Mouse (Mus musculus) limb, embryonic 12.5 days (tissue): ENCODE results near the gene Mllt6. TPM values are rescaled to one million over a fixed set of nuclear protein-coding genes. Genes with fewer than 3 reads are reported as not detected.

Experiments
- ATAC-seq: fragments of 200-750 bp; cut with Nextera tagmentation; 2 replicates; pipeline ENCODE4 v1.8.0; 2017; ENCODE audit warnings: low read depth, moderate TSS enrichment; ENCODE audit not compliant: insufficient number of reproducible peaks, insufficient read depth, low FRiP score, low TSS enrichment
- H3K27ac ChIP-seq: fragments of 300-500 bp; sonication (generic); 2 replicates; pipeline ENCODE4 v1.5.1; 2016; ENCODE audit warnings: mild to moderate bottlenecking, moderate library complexity
- H3K27me3 ChIP-seq: fragments of 300-500 bp; sonication (generic); 2 replicates; pipeline ENCODE4 v1.6.1; 2016; ENCODE audit warnings: mild to moderate bottlenecking, moderate library complexity
- H3K36me3 ChIP-seq: fragments of 300-500 bp; sonication (generic); 2 replicates; pipeline ENCODE4 v1.6.1; 2016; ENCODE audit warnings: mild to moderate bottlenecking, moderate library complexity
- H3K4me1 ChIP-seq: fragments of 300-500 bp; sonication (generic); replicated peaks from 2 replicates; pipeline ENCODE4 v1.6.1; 2016
- H3K4me2 ChIP-seq: fragments of 300-500 bp; sonication (generic); 2 replicates; pipeline ENCODE4 v1.6.1; 2016; ENCODE audit warnings: mild to moderate bottlenecking, moderate library complexity
- H3K4me3 ChIP-seq: fragments of 300-500 bp; sonication (generic); replicated peaks from 2 replicates; pipeline ENCODE4 v1.5.1; 2016; ENCODE audit warnings: mild to moderate bottlenecking
- H3K9ac ChIP-seq: fragments of 300-500 bp; sonication (generic); replicated peaks from 2 replicates; pipeline ENCODE4 v1.6.1; 2016; ENCODE audit warnings: mild to moderate bottlenecking, moderate library complexity
- H3K9me3 ChIP-seq: fragments of 300-500 bp; sonication (generic); 2 replicates; pipeline ENCODE4 v1.6.1; 2016; ENCODE audit warnings: mild to moderate bottlenecking, moderate library complexity
- WGBS: fragments of 180-500 bp; shearing (Covaris S2); methylation state at CpG from one replicate; pipeline ENCODE4 v1.1.7; 2016; 5-methylcytosine and 5-hydroxymethylcytosine counted together
- polyA plus RNA-seq: library from polyadenylated mRNA; unstranded; fragments of >200 nt; fragmentation: Nextera tagmentation; extraction: Ambion mirVana; gene quantifications from 2 replicates; pipeline ENCODE4 v1.2.1, GENCODE M21; 2016

Mllt6 gene
- polyA plus RNA-seq, 1 experiment from 2014 or later: 2.9 TPM

- WGBS: 79% methylated on average over 6 of the region's 6 CpGs
- Histone ChIP-seq H3K4me2 (no peak overlapping the region), H3K4me1 (peaks cover 27% of the 10 kb centered on the region), H3K27me3 (no peaks in the 10 kb centered on the region), H3K27ac (no peak overlapping the region), H3K9ac (no peak overlapping the region), H3K36me3 (peaks cover 61% of the 10 kb centered on the region), H3K4me3 (no peak overlapping the region), H3K9me3 (no peaks in the 10 kb centered on the region)
- ATAC-seq: no peak
These were observed 21.0 kb downstream of the Mllt6 start for GRCm38 (mm10) chr11:97684063-97684680.

- no peaks in the 10 kb centered on the region for H3K9me3 ChIP-seq
- H3K4me2 ChIP-seq: peak overlapping the region; percentile 89
- no peaks in the 10 kb centered on the region for H3K27me3 ChIP-seq
- 36% methylated on average over 7 of the region's 7 CpGs for WGBS
- peaks cover 27% of the 10 kb centered on the region for H3K4me1 ChIP-seq
- ATAC-seq: no peak
- no peak overlapping the region for H3K9ac ChIP-seq
- H3K4me3 ChIP-seq: 0 out of 2 replicates have a peak overlapping the region, but pooled peaks have one; percentile 44
- H3K27ac ChIP-seq: peak overlapping the region; percentile 31; the same call in 1 of the 2 replicates
- H3K36me3 ChIP-seq: peaks cover 64% of the 10 kb centered on the region
These were observed 21.6 kb downstream of the Mllt6 start for GRCm38 (mm10) chr11:97684766-97685165.

GRCm38 (mm10) chr11:97685613-97686321 is 22.6 kb downstream of the Mllt6 start, which contains the start of gene Cisd3:
Gene Cisd3 (plus strand): TSS chr11:97685826.
- peak; percentile 77 for ATAC-seq
- Histone ChIP-seq H3K36me3 (peaks cover 65% of the 10 kb centered on the region), H3K27ac (peak within 1 kb of the TSS; percentile 31; the same call in 1 of the 2 replicates), H3K4me3 (peak within 1 kb of the TSS; percentile 44), H3K4me1 (peaks cover 27% of the 10 kb centered on the region), H3K9ac (peak within 1 kb of the TSS; percentile 53), H3K9me3 (no peaks in the 10 kb centered on the region), H3K27me3 (no peaks in the 10 kb centered on the region), H3K4me2 (peak within 1 kb of the TSS; percentile 89)
- WGBS: 2% methylated on average over 43 of the region's 43 CpGs

GRCm38 (mm10) chr11:97686322-97686908 is 23.2 kb downstream of the Mllt6 start:
- peaks cover 27% of the 10 kb centered on the region for H3K4me1 ChIP-seq
- peak overlapping the region; percentile 44 for H3K4me3 ChIP-seq
- WGBS: 68% methylated on average over 11 of the region's 11 CpGs
- no peak overlapping the region for H3K27ac ChIP-seq
- peak overlapping the region; percentile 89 for H3K4me2 ChIP-seq
- no peaks in the 10 kb centered on the region for H3K9me3 ChIP-seq
- H3K27me3 ChIP-seq: no peaks in the 10 kb centered on the region
- ATAC-seq: no peak
- H3K9ac ChIP-seq: peak overlapping the region; percentile 34; the same call in 1 of the 2 replicates
- peaks cover 65% of the 10 kb centered on the region for H3K36me3 ChIP-seq

DNA sequence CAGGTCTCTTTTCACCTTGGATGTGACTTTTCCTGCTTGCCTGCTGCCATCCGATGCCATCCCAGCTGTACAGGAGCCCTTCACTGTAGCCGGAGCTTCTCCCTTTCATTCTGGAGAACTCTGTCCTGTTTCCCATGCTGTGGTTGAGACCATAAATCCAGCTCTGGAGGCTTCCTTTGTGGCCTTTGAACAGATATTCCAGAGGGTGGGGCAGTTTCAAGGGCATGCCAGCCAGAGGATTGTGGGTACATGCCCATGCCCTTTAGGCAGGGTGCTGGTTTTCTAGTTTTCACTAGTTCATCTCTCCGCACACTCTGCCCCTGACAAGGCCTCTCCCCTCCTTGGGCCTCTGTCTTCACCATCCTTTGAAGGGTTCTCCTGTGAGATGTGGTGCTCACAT is 23.8 kb downstream of the Mllt6 start:
- peak overlapping the region; percentile 12; the same call in 1 of the 2 replicates for H3K27ac ChIP-seq
- H3K4me3 ChIP-seq: 0 out of 2 replicates have a peak overlapping the region, but pooled peaks have one; percentile 44
- no peak overlapping the region for H3K4me2 ChIP-seq
- WGBS: 96% methylated on average over 3 of the region's 3 CpGs
- ATAC-seq: no peak
- H3K4me1 ChIP-seq: peaks cover 27% of the 10 kb centered on the region
- no peaks in the 10 kb centered on the region for H3K9me3 ChIP-seq
- H3K36me3 ChIP-seq: peaks cover 65% of the 10 kb centered on the region
- H3K27me3 ChIP-seq: no peaks in the 10 kb centered on the region
- H3K9ac ChIP-seq: no peak overlapping the region

DNA sequence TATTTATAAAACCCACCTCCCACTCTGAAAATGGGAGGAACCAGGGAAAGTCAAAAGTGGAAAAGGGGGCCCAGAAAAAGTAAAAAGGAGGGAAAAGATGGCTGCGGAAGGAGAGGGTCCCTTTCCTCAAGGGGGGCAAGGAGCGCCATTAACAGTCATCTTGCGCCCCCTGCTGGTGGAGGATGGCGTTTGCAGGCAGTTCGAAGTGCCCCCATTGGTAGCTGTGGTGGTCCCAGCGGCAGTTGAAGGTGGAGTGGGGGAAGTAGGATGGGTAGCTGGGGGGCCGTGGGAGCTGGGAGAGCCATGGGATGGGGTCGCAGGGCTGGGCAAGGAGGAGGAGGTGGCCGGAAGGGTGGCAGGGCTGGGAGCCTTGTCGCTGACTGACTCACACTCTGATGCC is 26.6 kb downstream of the Mllt6 start:
- Histone ChIP-seq H3K9me3 (no peaks in the 10 kb centered on the region), H3K27ac (no peak overlapping the region), H3K4me2 (no peak overlapping the region), H3K4me1 (peaks cover 38% of the 10 kb centered on the region), H3K36me3 (peaks cover 71% of the 10 kb centered on the region), H3K9ac (no peak overlapping the region), H3K27me3 (no peaks in the 10 kb centered on the region), H3K4me3 (no peak overlapping the region)
- 28% methylated on average over 10 of the region's 10 CpGs for WGBS
- ATAC-seq: no peak

DNA sequence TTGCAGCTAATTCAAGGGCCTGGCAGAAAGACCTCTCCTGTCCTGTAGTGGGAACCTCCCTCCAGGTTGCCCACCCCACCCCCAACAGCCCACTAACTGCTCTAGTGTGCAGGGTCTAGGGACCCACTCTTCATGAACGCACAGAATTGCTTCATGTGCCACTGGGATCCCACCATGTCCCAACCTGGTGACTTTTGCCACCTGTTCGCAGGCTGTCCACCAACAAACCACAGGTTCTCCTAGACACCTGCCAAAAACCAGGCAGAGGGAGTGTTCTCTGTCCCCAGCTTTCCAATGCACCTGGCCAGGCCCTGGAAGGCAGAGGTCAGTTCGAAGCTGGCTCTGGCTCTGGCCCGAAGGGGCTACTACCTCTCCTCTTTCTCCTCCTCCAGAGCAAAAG is 31.2 kb downstream of the Mllt6 start:
- peak overlapping the region; percentile 41; the same call in 1 of the 2 replicates for H3K27ac ChIP-seq
- peaks cover 47% of the 10 kb centered on the region for H3K4me1 ChIP-seq

GRCm38 (mm10) chr11:97694921-97695711 is 31.9 kb downstream of the Mllt6 start:
- H3K4me1 ChIP-seq: peaks cover 47% of the 10 kb centered on the region
- peak overlapping the region; percentile 40 for H3K4me2 ChIP-seq
- peaks cover 43% of the 10 kb centered on the region for H3K36me3 ChIP-seq

More for the DNA sequence above, 31.2 kb downstream of the Mllt6 start:
- 0 out of 2 replicates have a peak overlapping the region, but pooled peaks have one; percentile 13 for H3K4me3 ChIP-seq
- H3K4me2 ChIP-seq: no peak overlapping the region; the same call in 1 of the 2 replicates
- WGBS: 95% methylated on average over 4 of the region's 4 CpGs
- no peak overlapping the region; the same call in 1 of the 2 replicates for H3K9ac ChIP-seq
- no peaks in the 10 kb centered on the region for H3K27me3 ChIP-seq
- peaks cover 50% of the 10 kb centered on the region for H3K36me3 ChIP-seq
- no peaks in the 10 kb centered on the region for H3K9me3 ChIP-seq
- ATAC-seq: no peak

DNA sequence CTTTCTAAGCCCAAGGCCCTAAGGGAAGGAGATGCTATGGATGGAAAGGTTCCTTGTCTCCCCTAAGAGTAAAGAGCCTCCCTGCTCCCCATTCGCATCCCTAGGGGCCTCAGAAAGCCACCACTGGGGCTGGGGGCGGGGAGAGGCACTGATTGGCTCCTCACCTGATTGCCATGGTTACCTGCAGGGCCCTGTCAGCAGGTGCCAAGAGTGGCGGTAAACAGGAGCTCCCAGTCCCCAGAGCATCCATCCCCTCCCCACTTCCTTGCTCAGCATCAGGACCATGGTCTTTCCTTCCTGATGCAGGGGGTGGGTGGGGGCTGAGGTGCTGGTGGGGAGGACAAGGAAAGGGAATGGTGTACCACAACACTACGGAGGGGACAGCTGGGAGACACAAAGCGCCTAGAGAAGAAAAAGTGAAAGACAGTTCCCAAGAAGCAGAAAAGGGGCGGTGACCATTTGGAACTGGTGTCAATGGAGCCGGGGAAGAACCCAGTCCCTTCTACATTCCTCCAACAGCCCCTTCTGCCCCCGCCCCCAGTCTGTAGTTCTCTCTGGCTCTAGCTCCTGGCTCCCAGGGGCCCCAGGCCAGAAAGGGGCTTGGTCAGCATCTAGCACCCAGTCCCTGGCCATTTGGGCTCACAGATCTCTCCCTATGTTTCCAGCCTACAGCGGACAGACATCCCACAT is 32.6 kb downstream of the Mllt6 start:
- Histone ChIP-seq H3K9ac (0 out of 2 replicates have a peak overlapping the region, but pooled peaks have one; percentile 5), H3K4me1 (peaks cover 50% of the 10 kb centered on the region), H3K27ac (peak overlapping the region; percentile 41)

More at GRCm38 (mm10) chr11:97694921-97695711, 31.9 kb downstream of the Mllt6 start:
- Histone ChIP-seq H3K27me3 (no peaks in the 10 kb centered on the region), H3K27ac (peak overlapping the region; percentile 41), H3K9me3 (no peaks in the 10 kb centered on the region), H3K4me3 (peak overlapping the region; percentile 13), H3K9ac (0 out of 2 replicates have a peak overlapping the region, but pooled peaks have one; percentile 5)
- no peak for ATAC-seq
- 66% methylated on average over 17 of the region's 17 CpGs for WGBS

GRCm38 (mm10) chr11:97696669-97697068 is 33.5 kb downstream of the Mllt6 start:
- H3K9me3 ChIP-seq: no peaks in the 10 kb centered on the region
- no peaks in the 10 kb centered on the region for H3K27me3 ChIP-seq
- peak overlapping the region; percentile 88 for H3K4me2 ChIP-seq
- H3K4me3 ChIP-seq: 0 out of 2 replicates have a peak overlapping the region, but pooled peaks have one; percentile 13
- no peak for ATAC-seq
- H3K4me1 ChIP-seq: peaks cover 58% of the 10 kb centered on the region
- H3K36me3 ChIP-seq: peaks cover 27% of the 10 kb centered on the region
- H3K9ac ChIP-seq: no peak overlapping the region
- H3K27ac ChIP-seq: no peak overlapping the region
- 74% methylated on average over 8 of the region's 8 CpGs for WGBS

More for the DNA sequence above, 32.6 kb downstream of the Mllt6 start:
- Histone ChIP-seq H3K4me2 (peak overlapping the region; percentile 40), H3K4me3 (peak overlapping the region; percentile 13), H3K36me3 (peaks cover 35% of the 10 kb centered on the region), H3K27me3 (no peaks in the 10 kb centered on the region), H3K9me3 (no peaks in the 10 kb centered on the region)
- ATAC-seq: no peak
- 53% methylated on average over 9 of the region's 9 CpGs for WGBS
